Mouse (Mus musculus): Measurements from ENCODE around the gene Alpi.

Gene Alpi

GRCm38 (mm10) chr1:87060913-87061312 is 40.5 kb downstream of the Alpi start:
- in situ Hi-C loops (cut with MboI, MseI), result no loop called here

- in situ Hi-C loops (cut with MboI, MseI), result no loop called here
Measured at GRCm38 (mm10) chr1:87059042-87059665, 42.3 kb downstream of the Alpi start.

- in situ Hi-C loops (cut with MboI, MseI), result no loop called here
Measured at GRCm38 (mm10) chr1:87057075-87057474, 44.3 kb downstream of the Alpi start.

- in situ Hi-C loops (cut with MboI, MseI), result no loop called here
Measured at GRCm38 (mm10) chr1:87051369-87051768, 50.0 kb downstream of the Alpi start.

- in situ Hi-C loops (cut with MboI, MseI), result no loop called here
Measured at GRCm38 (mm10) chr1:87050700-87051099, 50.7 kb downstream of the Alpi start.

GRCm38 (mm10) chr1:87050072-87050471 is 51.3 kb downstream of the Alpi start:
- in situ Hi-C loops (cut with MboI, MseI), result no loop called here

All from T-helper 17 cell (primary cell).